Mouse (Mus musculus): ENCODE results near the gene Fchsd2.

DNA sequence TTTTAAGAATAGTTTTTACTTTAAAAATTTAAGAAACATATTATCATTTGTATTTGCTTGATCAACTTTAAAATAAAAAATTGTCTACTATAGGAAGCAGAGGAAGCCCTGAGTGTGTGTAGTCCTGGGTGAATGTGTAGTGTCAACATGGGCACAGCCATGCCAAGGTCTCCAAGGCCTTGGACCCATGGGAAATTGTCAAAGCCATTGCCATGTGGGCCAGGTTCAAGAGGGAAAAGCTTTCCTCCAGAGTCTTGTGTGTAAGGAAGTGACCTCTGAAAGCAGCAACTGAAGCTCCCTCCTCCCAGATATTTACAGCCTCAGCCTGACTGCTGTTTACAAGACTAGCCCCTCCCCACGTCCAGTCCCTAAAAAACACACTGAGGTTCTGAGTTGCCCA, 136.7 kb downstream of the Fchsd2 start:
- no peak for TF ChIP-seq CTCF (IDR thresholded peaks at IDR 0.05; ENCODE audit: borderline replicate concordance, extremely low read depth, insufficient read depth, insufficient read length)
- TF ChIP-seq POLR2A (IDR thresholded peaks at IDR 0.05; ENCODE audit: borderline replicate concordance, extremely low read depth, insufficient read depth, insufficient read length, poor library complexity, severe bottlenecking): no peak

All from brain, embryonic 14.5 days (tissue).